Mouse (Mus musculus) midbrain, embryonic 14.5 days (tissue): ENCODE results near the gene Hectd2. TPM values are rescaled to one million over a fixed set of nuclear protein-coding genes. Genes with fewer than 3 reads are reported as not detected.

Experiments used
- ATAC-seq: fragments of 200-750 bp; cut with Nextera tagmentation; 2 replicates; pipeline ENCODE4 v1.8.0; 2017; ENCODE audit warnings: moderate number of reproducible peaks, moderate library complexity; ENCODE audit not compliant: low FRiP score, low TSS enrichment
- DNase-seq: peaks from one replicate; pipeline ENCODE4 v3.0.0-alpha.2; 2015
- H3K27ac ChIP-seq: fragments of 300-500 bp; sonication (generic); replicated peaks from 2 replicates; pipeline ENCODE4 v1.5.1; 2014; ENCODE audit warnings: mild to moderate bottlenecking, low read depth, low read length, moderate library complexity
- H3K27me3 ChIP-seq: fragments of 300-500 bp; sonication (generic); 2 replicates; pipeline ENCODE4 v1.6.1; 2014; ENCODE audit warnings: low read length, control low read depth, mixed read lengths; ENCODE audit not compliant: control insufficient read depth, insufficient read depth
- H3K36me3 ChIP-seq: fragments of 300-500 bp; sonication (generic); 2 replicates; pipeline ENCODE4 v1.6.1; 2014; ENCODE audit warnings: low read length, control low read depth; ENCODE audit not compliant: control insufficient read depth, insufficient read depth
- H3K4me1 ChIP-seq: fragments of 300-500 bp; sonication (generic); 2 replicates; pipeline ENCODE4 v1.6.1; 2014; ENCODE audit warnings: mild to moderate bottlenecking, antibody characterized with exemption, low read length, control low read depth; ENCODE audit not compliant: control insufficient read depth, insufficient read depth
- H3K4me2 ChIP-seq: fragments of 300-500 bp; sonication (generic); 2 replicates; pipeline ENCODE4 v1.6.1; 2014; ENCODE audit warnings: mild to moderate bottlenecking, low read length, moderate library complexity
- H3K4me3 ChIP-seq: fragments of 300-500 bp; sonication (generic); replicated peaks from 2 replicates; pipeline ENCODE4 v1.5.1; 2014; ENCODE audit warnings: low read depth, low read length
- H3K9ac ChIP-seq: fragments of 300-500 bp; sonication (generic); replicated peaks from 2 replicates; pipeline ENCODE4 v1.6.1; 2014; ENCODE audit warnings: mild to moderate bottlenecking, low read length, moderate library complexity
- H3K9me3 ChIP-seq: fragments of 300-500 bp; sonication (generic); 2 replicates; pipeline ENCODE4 v1.6.1; 2016; ENCODE audit warnings: low read length, control low read depth, mixed read lengths; ENCODE audit not compliant: control insufficient read depth
- WGBS: fragments of 180-500 bp; shearing (Covaris S2); extraction: QIAGEN DNeasy Blood & Tissue Kit; methylation state at CpG from one replicate; pipeline ENCODE4 v1.1.7; 2014; 5-methylcytosine and 5-hydroxymethylcytosine counted together
- polyA plus RNA-seq: library from polyadenylated mRNA; unstranded; fragments of >200 nt; fragmentation: Nextera tagmentation; extraction: Ambion mirVana; gene quantifications from 2 replicates; pipeline ENCODE4 v1.2.1, GENCODE M21; 2014

Gene Hectd2
- polyA plus RNA-seq, 1 experiment from 2014 or later = 16.4 TPM

DNA sequence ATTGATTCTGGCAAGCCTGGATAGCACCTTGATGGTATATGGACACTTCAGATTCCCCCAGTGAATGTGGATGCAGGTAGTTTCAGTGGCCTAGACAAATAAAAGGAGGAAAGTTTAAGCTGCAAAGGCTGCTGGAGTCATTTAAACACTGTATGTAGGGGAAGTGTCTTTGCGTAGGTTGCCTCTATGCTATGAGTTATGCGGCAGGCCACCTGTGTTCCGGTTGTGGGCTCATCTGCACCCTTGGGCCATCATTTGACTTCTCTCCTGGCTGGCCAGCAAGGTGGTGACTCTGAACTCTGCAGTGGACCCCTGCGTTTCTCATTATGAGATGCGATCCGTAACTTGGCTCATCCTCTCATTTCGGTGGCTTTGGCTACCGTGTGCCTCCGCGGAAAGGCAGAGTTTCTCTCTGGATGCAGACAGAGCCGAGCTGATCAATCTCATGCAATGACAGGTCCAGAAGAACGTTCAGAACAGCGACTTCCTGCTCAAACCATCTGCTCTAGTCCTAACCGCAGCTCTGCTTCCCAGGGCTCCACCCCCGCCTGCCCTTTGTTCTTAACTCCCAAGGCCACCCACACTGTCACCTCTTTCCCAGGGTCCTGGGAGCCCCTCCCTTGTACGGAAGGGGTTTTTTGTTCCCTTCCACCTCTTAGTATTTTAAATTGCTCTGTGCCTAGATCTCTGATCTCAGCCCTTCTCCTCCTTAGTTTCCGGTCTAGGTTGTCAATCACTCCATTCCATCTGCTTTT is 20.3 kb upstream of the Hectd2 start:
- Histone ChIP-seq H3K4me1 (peaks cover 22% of the 10 kb centered on the region), H3K9ac (0 out of 2 replicates have a peak overlapping the region, but pooled peaks have one; percentile 24), H3K4me3 (no peak overlapping the region), H3K9me3 (no peaks in the 10 kb centered on the region), H3K27me3 (no peaks in the 10 kb centered on the region), H3K27ac (peak overlapping the region; percentile 79), H3K4me2 (peak overlapping the region; percentile 31), H3K36me3 (no peaks in the 10 kb centered on the region)
- WGBS = 35% methylated on average over 17 of the region's 17 CpGs
- ATAC-seq (peak; percentile 61), DNase-seq (peak; percentile 73)

DNA sequence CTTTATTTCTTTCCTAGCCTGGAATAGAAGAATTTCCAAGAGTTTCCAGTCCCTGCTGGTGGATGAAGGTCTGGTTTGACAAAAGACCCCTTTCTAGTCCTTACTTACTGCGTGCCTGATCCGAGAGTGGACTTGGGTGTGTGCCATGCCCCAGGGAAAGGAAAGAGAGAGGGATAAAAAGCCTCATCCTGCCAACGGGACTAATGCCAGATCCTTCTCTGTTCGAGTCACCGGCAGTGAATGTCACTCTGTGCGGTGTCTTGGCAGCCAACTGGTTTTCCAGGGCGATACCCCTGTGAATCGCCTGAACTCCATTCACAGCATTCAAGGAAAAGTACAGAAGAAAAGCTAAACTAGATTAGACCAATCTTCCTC is 19.7 kb upstream of the Hectd2 start:
- no peaks in the 10 kb centered on the region for H3K36me3 ChIP-seq
- peak overlapping the region; percentile 31 for H3K4me2 ChIP-seq
- WGBS = 25% methylated on average over 8 of the region's 8 CpGs
- H3K9ac ChIP-seq = no peak overlapping the region
- peak overlapping the region; percentile 79 for H3K27ac ChIP-seq
- H3K4me3 ChIP-seq = no peak overlapping the region
- H3K27me3 ChIP-seq = no peaks in the 10 kb centered on the region
- DNase-seq (peak; percentile 88), ATAC-seq (peak; percentile 78)
- no peaks in the 10 kb centered on the region for H3K9me3 ChIP-seq
- H3K4me1 ChIP-seq = peaks cover 22% of the 10 kb centered on the region

DNA sequence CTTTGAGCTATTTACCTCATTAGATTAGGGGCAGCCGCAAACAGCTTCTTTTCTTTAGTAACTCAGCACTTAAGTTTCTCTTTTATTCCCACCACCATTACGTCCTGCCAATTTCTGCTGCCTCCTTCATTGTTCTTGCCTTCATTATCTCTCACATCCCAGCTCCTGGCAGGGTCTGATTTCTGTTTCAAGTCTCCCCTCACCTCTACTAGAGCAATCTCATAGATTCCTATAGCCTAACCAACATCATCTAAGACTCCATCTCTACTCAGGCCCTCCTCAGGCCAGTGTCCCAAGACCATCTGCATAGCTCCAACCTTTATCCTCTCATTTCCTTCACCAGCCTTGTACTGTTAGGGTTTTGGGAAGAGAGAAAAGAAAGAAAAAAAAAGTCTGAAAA is 19.3 kb upstream of the Hectd2 start:
- H3K4me1 ChIP-seq = peaks cover 22% of the 10 kb centered on the region
- H3K9me3 ChIP-seq = no peaks in the 10 kb centered on the region
- no peaks in the 10 kb centered on the region for H3K36me3 ChIP-seq
- no peak for DNase-seq
- H3K9ac ChIP-seq = no peak overlapping the region
- ATAC-seq = no peak; the same call in 1 of the 2 replicates
- WGBS = 27% methylated on average over 2 of the region's 2 CpGs
- H3K4me3 ChIP-seq = no peak overlapping the region
- H3K27ac ChIP-seq = peak overlapping the region; percentile 79
- H3K4me2 ChIP-seq = peak overlapping the region; percentile 31; the same call in 1 of the 2 replicates
- H3K27me3 ChIP-seq = no peaks in the 10 kb centered on the region

DNA sequence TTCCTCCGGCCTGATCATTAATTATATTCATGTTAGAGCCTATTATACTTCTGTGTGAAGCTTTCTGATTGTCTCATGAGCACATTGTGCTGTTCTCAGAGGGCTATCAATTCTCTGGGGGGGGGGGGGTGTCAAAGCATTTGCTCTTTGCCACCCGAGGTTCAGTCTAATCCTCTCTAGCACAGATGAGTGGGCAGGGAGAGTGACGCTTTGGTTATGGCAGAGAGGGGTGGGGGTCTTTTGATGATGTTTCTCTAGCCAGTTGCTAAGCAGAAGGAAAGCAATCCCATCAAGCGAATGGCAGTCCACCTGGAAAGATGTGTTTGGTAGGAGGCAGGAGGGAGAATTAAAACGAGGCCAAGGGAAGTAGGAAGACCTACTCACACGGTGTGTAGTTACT is 18.6 kb upstream of the Hectd2 start:
- Histone ChIP-seq H3K27me3 (no peaks in the 10 kb centered on the region), H3K27ac (no peak overlapping the region), H3K4me3 (no peak overlapping the region), H3K9me3 (no peaks in the 10 kb centered on the region), H3K9ac (no peak overlapping the region), H3K4me1 (peaks cover 22% of the 10 kb centered on the region), H3K4me2 (0 out of 2 replicates have a peak overlapping the region, but pooled peaks have one; percentile 2), H3K36me3 (no peaks in the 10 kb centered on the region)
- 6% methylated on average over 6 of the region's 6 CpGs for WGBS
- DNase-seq (peak; percentile 40), ATAC-seq (no peak)

DNA sequence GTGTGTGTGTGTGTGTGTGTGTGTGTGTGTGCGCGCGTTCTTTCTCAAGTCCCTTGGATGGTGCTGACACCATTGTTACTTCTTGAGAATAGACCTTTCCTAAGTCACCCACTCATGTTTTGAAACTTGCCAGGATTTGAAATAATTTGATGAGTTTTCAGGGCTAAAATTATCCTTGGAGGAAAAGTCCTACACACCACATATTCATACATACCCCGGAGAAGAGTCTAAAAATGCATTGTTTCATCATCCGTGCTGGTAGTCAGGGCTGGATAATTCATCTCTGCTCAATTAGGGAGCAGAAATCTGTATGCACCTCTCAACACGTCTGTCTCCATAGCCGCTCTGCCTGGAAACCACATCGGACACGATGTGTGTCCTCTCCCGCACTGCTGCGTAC is 17.5 kb upstream of the Hectd2 start:
- Histone ChIP-seq H3K4me1 (peaks cover 22% of the 10 kb centered on the region), H3K9ac (no peak overlapping the region), H3K27ac (no peak overlapping the region), H3K27me3 (no peaks in the 10 kb centered on the region), H3K4me2 (no peak overlapping the region), H3K9me3 (no peaks in the 10 kb centered on the region), H3K4me3 (no peak overlapping the region), H3K36me3 (no peaks in the 10 kb centered on the region)
- DNase-seq (no peak), ATAC-seq (no peak)
- WGBS = 82% methylated on average over 11 of the region's 11 CpGs

DNA sequence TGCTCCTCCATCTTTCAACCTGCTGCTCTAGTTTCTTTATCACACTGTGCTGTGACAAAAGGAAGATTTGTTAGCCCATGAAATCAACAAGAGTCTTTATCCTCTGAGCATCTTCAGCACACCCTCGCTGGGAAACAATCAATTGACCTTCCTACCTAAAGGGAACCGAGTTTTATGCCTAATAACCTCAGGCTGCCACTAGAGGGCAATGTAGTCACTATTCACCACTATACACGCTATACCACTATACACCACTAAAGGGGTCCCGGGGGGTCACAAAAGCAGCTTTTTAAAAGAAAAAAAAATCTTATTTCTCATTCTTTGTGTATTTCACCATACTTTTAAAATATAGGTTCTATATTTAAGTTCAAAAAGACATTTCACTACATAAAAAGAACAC is 15.9 kb upstream of the Hectd2 start:
- ATAC-seq = peak; percentile 37; the same call in 1 of the 2 replicates
- no peaks in the 10 kb centered on the region for H3K36me3 ChIP-seq
- H3K9me3 ChIP-seq = no peaks in the 10 kb centered on the region
- no peaks in the 10 kb centered on the region for H3K27me3 ChIP-seq
- no peak overlapping the region for H3K9ac ChIP-seq
- DNase-seq = peak; percentile 88
- H3K4me3 ChIP-seq = no peak overlapping the region
- peaks cover 22% of the 10 kb centered on the region for H3K4me1 ChIP-seq
- H3K4me2 ChIP-seq = no peak overlapping the region
- 7% methylated on average over 4 of the region's 4 CpGs for WGBS
- H3K27ac ChIP-seq = no peak overlapping the region

DNA sequence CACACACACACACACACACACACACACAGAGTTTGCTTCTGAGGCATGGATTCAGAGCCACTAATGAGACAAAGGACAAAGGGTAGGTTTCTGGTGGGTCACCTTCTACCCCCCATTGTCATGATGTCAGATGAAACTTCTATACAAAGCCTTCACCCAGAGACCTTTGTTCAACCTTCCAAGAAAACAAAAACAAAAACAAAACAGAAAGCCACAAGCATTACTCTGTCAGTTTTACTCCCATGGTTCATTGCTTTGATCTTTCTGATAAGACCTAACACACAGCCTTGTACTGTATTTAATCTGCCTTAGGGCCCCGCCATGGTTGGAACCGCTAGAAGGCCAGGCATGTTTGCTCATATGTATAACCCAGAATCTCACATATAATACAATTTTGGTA is 15.1 kb upstream of the Hectd2 start:
- DNase-seq (no peak), ATAC-seq (no peak)
- 92% methylated on average over 2 of the region's 2 CpGs for WGBS
- H3K36me3 ChIP-seq = no peaks in the 10 kb centered on the region
- H3K9ac ChIP-seq = no peak overlapping the region
- no peaks in the 10 kb centered on the region for H3K9me3 ChIP-seq
- H3K27me3 ChIP-seq = no peaks in the 10 kb centered on the region
- H3K4me3 ChIP-seq = no peak overlapping the region
- no peak overlapping the region for H3K27ac ChIP-seq
- no peak overlapping the region for H3K4me2 ChIP-seq
- peaks cover 16% of the 10 kb centered on the region for H3K4me1 ChIP-seq

DNA sequence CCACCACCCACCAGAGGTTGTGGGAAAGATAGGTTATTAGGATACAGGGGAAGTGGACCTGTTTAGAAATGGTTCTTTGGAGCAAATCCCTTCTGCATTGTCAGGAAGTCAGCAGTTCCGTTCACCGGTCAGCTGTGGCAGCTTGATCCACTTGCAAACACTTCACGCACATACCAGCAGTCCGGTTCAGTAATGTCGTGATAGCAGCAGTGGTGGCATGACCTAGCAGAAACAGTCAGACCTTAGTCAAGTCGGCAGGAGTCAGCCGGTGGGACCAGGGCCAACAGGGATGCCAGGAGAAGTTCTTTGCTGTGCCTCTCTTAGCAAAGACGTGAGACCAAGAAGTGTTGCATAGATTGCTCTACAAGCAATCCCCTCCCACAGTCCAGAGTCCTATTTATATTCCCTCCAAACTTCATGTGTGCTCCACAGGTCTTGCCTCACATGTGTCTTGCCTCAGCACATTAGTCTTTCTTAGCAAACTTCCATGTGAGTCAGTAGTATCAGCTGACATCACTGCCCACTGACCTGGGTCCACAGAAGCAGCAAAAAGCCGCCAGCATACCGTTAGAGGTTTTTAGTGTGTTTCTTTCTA is 14.3 kb upstream of the Hectd2 start:
- Histone ChIP-seq H3K9me3 (no peaks in the 10 kb centered on the region), H3K4me1 (peaks cover 11% of the 10 kb centered on the region), H3K27me3 (no peaks in the 10 kb centered on the region), H3K36me3 (no peaks in the 10 kb centered on the region), H3K4me3 (no peak overlapping the region), H3K4me2 (no peak overlapping the region), H3K27ac (no peak overlapping the region), H3K9ac (no peak overlapping the region)
- 82% methylated on average over 10 of the region's 10 CpGs for WGBS
- DNase-seq (no peak), ATAC-seq (no peak)

DNA sequence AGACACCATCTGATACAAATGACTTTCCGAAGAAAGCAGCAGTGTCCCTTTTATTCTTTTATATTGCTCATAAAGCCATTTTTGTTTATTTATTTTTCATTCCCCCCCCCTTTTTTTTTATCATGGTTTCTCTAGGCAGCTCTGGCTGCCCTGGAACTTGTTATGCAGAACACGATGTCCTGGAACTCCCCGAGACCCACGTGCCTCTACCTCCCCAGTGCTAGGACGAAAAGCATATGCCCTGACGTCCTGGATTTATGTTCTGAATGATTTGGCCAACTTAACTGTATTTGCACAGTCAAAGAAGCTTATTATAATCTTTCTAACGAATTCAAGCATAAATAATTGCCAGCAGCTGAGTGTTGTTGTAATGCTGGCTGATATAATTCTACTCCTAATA is 13.7 kb upstream of the Hectd2 start:
- Histone ChIP-seq H3K27ac (no peak overlapping the region), H3K4me3 (no peak overlapping the region), H3K9me3 (no peaks in the 10 kb centered on the region), H3K27me3 (no peaks in the 10 kb centered on the region), H3K9ac (no peak overlapping the region), H3K36me3 (no peaks in the 10 kb centered on the region), H3K4me2 (no peak overlapping the region), H3K4me1 (peaks cover 5% of the 10 kb centered on the region; the same call in 1 of the 2 replicates)
- DNase-seq (no peak), ATAC-seq (no peak)
- 78% methylated on average over 7 of the region's 7 CpGs for WGBS
